Mouse (Mus musculus) olfactory bulb, adult 2 months (tissue): ENCODE measurements around the gene Plekhm1. TPM values are rescaled to one million over a fixed set of nuclear protein-coding genes. Genes with fewer than 3 reads are reported as not detected.

Source experiments
- H3K27ac ChIP-seq: fragments of 200-500 bp; 2 replicates; pipeline ENCODE4 v1.5.1; 2012; ENCODE audit warnings: low read depth, low read length; ENCODE audit not compliant: insufficient read depth
- H3K4me1 ChIP-seq: fragments of 200-500 bp; 2 replicates; pipeline ENCODE4 v1.6.1; 2012; ENCODE audit warnings: low read length; ENCODE audit not compliant: control insufficient read depth, insufficient read depth
- H3K4me3 ChIP-seq: fragments of 200-500 bp; 2 replicates; pipeline ENCODE4 v1.5.1; 2012; ENCODE audit warnings: mild to moderate bottlenecking, low read depth, low read length, moderate library complexity; ENCODE audit not compliant: insufficient read depth
- CTCF ChIP-seq: fragments of 200-500 bp; IDR thresholded peaks from 2 replicates; pipeline ENCODE4 v1.5.1; 2012; ENCODE audit warnings: low read depth, mild to moderate bottlenecking, low read length, moderate library complexity; ENCODE audit not compliant: insufficient read depth
- POLR2A ChIP-seq: fragments of 200-500 bp; IDR thresholded peaks from 2 replicates; pipeline ENCODE4 v1.6.1; 2012; ENCODE audit warnings: mild to moderate bottlenecking, low read depth, low read length, moderate library complexity; ENCODE audit not compliant: insufficient read depth
- WGBS: fragments of 180-500 bp; shearing (Covaris S2); methylation state at CpG from one replicate; pipeline ENCODE4 v1.1.7; 2018; 5-methylcytosine and 5-hydroxymethylcytosine counted together
- polyA plus RNA-seq: library from polyadenylated mRNA; stranded (reverse); fragments of >200 nt; gene quantifications from 2 replicates; pipeline ENCODE4 v1.2.4, GENCODE M21; 2012; ENCODE audit warnings: low replicate concordance; ENCODE audit not compliant: missing spikeins, insufficient read depth, insufficient read length

The Plekhm1 gene
- polyA plus RNA-seq, 1 experiment = not detected

DNA sequence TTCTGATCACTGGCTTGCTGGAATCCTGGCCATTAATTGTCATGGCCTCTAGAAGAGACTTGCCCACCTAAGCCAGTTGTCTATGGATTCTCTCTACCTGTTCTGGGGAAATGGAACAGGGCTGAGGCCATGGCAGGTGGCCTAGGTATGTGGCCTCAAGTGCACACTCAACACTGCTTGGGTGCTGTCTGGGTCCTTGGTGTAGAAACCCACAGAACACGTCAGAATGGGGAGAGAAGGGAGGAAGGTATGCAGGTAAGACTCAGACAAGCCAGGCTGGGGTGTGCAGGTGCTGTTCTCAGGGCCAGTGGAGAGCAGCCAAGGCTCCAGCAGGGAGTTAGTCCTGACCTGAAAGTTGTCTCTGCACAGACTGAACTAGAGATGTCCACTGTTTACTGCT, 94.4 kb downstream of the Plekhm1 start:
- Histone ChIP-seq H3K4me3 (no peak overlapping the region), H3K4me1 (no peaks in the 10 kb centered on the region), H3K27ac (no peak overlapping the region)
- 95% methylated on average over 1 of the region's 1 CpGs for WGBS
- no peak for TF ChIP-seq POLR2A
- no peak for TF ChIP-seq CTCF

DNA sequence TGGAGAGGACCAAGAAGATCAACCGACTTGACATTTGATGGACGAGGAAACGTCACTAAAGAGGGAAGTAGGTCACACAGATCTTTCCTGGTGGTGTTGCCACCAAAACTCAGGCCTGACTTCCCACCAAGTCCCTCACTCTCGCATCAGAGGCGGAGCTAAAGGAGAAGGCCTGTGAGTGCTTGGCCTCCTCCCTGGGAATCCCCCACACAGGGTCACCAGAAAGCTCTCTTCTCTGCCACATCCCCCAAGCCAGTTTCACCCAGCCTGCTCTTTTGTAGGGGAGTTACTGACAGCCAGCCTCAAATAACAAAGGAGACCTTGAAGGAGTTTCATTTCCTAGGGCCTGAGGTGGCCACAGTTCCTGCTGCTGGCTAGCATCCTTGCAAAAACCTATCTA, 97.1 kb downstream of the Plekhm1 start:
- 90% methylated on average over 5 of the region's 5 CpGs for WGBS
- Histone ChIP-seq H3K4me1 (peaks cover 8% of the 10 kb centered on the region), H3K4me3 (no peak overlapping the region), H3K27ac (no peak overlapping the region)
- TF ChIP-seq CTCF (no peak), POLR2A (no peak)

DNA sequence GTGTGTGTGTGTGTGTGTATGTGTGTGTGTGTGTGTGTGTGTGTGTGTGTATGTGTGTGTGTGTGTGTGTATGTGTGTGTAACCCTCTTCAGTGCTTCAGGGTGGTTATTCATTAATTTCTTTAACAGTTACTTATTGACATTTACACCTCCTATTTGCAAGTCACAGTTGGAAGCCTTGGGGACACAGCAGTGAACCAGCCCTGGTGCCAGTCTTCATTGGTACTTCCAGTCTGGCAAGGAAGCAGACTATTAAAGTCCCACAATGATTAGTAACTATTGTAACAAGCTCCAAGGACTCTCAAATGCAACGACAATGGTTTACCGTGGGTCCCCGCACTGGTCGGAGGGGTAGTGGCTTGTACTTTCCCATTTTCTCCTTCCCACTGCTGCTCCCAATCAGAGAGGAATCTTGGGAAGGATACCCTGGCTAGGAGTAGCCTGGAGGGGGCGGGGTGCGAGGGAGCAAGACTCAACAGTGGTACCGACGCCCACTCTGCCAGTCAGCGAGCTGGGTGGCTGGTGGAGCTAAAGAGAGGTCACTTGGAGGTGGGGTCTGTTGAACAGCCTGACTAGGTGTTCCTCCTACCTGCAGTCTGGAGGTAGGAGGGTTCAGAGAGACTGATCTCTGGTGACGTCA, 97.6 kb downstream of the Plekhm1 start:
- TF ChIP-seq CTCF (no peak), POLR2A (no peak)
- no peak overlapping the region for H3K27ac ChIP-seq
- H3K4me1 ChIP-seq = peaks cover 8% of the 10 kb centered on the region
- no peak overlapping the region for H3K4me3 ChIP-seq
- WGBS = 74% methylated on average over 10 of the region's 10 CpGs

Other genes with a start within 250 kb of the Plekhm1 start
- 142 TPM in 1 of 2 replicates, not detected in the other for gene Fmnl1, start 241.6 kb downstream of the Plekhm1 start, polyA plus RNA-seq
- not detected in 2 replicates for gene 1700023F06Rik, start 204.1 kb downstream of the Plekhm1 start, polyA plus RNA-seq
- not detected in 2 replicates for gene Spata32, start 194.3 kb downstream of the Plekhm1 start, polyA plus RNA-seq
- gene Map3k14, start 145.2 kb downstream of the Plekhm1 start, polyA plus RNA-seq = not detected in 2 replicates
- not detected in 2 replicates for gene Arhgap27, start 49.0 kb downstream of the Plekhm1 start, polyA plus RNA-seq
- gene Lrrc37a, start 91.9 kb upstream of the Plekhm1 start, polyA plus RNA-seq = not detected in 2 replicates
- not detected in 2 replicates for gene Gm884, start 208.5 kb upstream of the Plekhm1 start, polyA plus RNA-seq
- gene Lyzl6, start 226.2 kb upstream of the Plekhm1 start, polyA plus RNA-seq = not detected in 2 replicates
- gene Rprml, start 236.9 kb upstream of the Plekhm1 start, polyA plus RNA-seq = not detected in 2 replicates